Mouse (Mus musculus): ENCODE data around the gene Tbc1d5. TPM values are rescaled to one million over a fixed set of nuclear protein-coding genes. Genes with fewer than 3 reads are reported as not detected.
"Not testable (repeated sequence)": the region's sequence is repeated elsewhere in the genome, so short reads cannot be mapped to it uniquely, and the experiment has no call there.

Tbc1d5 gene
- polyA plus RNA-seq, 1 experiment from 2014 or later, result 10.5 TPM

- H3K4me2 ChIP-seq (replicated peaks), result no peak overlapping the region
- ATAC-seq, result no peak
- no peaks in the 10 kb centered on the region for H3K36me3 ChIP-seq
- H3K4me1 ChIP-seq (replicated peaks), result no peaks in the 10 kb centered on the region
- no peak overlapping the region for H3K9ac ChIP-seq
- H3K9me3 ChIP-seq, result no peaks in the 10 kb centered on the region
- WGBS, result 86% methylated on average over 6 of the region's 6 CpGs
- no peak overlapping the region for H3K27ac ChIP-seq
- H3K27me3 ChIP-seq (replicated peaks), result no peaks in the 10 kb centered on the region
- H3K4me3 ChIP-seq (replicated peaks), result no peak overlapping the region
These were observed 444.4 kb downstream of the Tbc1d5 start for GRCm38 (mm10) chr17:50734781-50735180.

- no peaks in the 10 kb centered on the region for H3K27me3 ChIP-seq (replicated peaks)
- no peak for ATAC-seq
- no peak overlapping the region for H3K27ac ChIP-seq
- 89% methylated on average over 7 of the region's 7 CpGs for WGBS
- no peaks in the 10 kb centered on the region for H3K4me1 ChIP-seq (replicated peaks)
- no peak overlapping the region for H3K4me2 ChIP-seq (replicated peaks)
- no peak overlapping the region for H3K9ac ChIP-seq
- no peak overlapping the region for H3K4me3 ChIP-seq (replicated peaks)
- no peaks in the 10 kb centered on the region for H3K36me3 ChIP-seq
- H3K9me3 ChIP-seq, result no peaks in the 10 kb centered on the region
These were observed 445.8 kb downstream of the Tbc1d5 start for GRCm38 (mm10) chr17:50733390-50733789.

GRCm38 (mm10) chr17:50731876-50732275 is 447.3 kb downstream of the Tbc1d5 start:
- Histone ChIP-seq H3K36me3 (no peaks in the 10 kb centered on the region), H3K27ac (no peak overlapping the region), H3K9ac (no peak overlapping the region), H3K4me2 (replicated peaks) (no peak overlapping the region), H3K4me1 (replicated peaks) (no peaks in the 10 kb centered on the region), H3K4me3 (replicated peaks) (no peak overlapping the region), H3K9me3 (no peaks in the 10 kb centered on the region), H3K27me3 (replicated peaks) (no peaks in the 10 kb centered on the region)
- no peak; the same call in 1 of the 2 replicates for ATAC-seq
- 86% methylated on average over 5 of the region's 5 CpGs for WGBS

GRCm38 (mm10) chr17:50730896-50731295 is 448.3 kb downstream of the Tbc1d5 start:
- H3K27ac ChIP-seq, result no peak overlapping the region
- no peak overlapping the region for H3K4me2 ChIP-seq (replicated peaks)
- H3K36me3 ChIP-seq, result no peaks in the 10 kb centered on the region
- 82% methylated on average over 2 of the region's 2 CpGs for WGBS
- no peak overlapping the region for H3K9ac ChIP-seq
- no peak for ATAC-seq
- H3K4me3 ChIP-seq (replicated peaks), result no peak overlapping the region
- no peaks in the 10 kb centered on the region for H3K9me3 ChIP-seq
- no peaks in the 10 kb centered on the region for H3K4me1 ChIP-seq (replicated peaks)
- no peaks in the 10 kb centered on the region for H3K27me3 ChIP-seq (replicated peaks)

DNA sequence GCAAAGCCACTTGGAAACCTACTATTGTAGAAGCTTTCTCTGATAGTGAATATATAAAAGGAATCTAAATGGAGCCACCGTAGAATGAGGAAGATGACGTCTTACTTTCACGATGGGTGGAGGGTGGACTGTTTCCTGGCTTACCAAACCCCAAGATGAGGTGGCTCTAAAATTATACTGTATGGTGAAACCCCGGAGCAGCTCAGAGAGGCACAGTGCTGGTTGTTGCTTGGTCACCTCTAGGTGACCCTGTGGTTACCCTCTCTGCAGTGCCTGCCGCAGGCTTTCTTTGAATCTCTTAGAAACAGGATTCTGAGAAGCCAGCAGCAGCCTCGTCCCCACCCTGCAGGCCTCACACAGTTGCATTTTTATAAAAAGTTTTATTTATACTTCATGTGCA is 449.6 kb downstream of the Tbc1d5 start:
- Histone ChIP-seq H3K4me3 (replicated peaks) (no peak overlapping the region), H3K4me2 (replicated peaks) (no peak overlapping the region), H3K4me1 (replicated peaks) (no peaks in the 10 kb centered on the region), H3K9ac (no peak overlapping the region), H3K27me3 (replicated peaks) (no peaks in the 10 kb centered on the region), H3K36me3 (no peaks in the 10 kb centered on the region), H3K27ac (no peak overlapping the region), H3K9me3 (no peaks in the 10 kb centered on the region)
- no peak for ATAC-seq
- 82% methylated on average over 6 of the region's 6 CpGs for WGBS

DNA sequence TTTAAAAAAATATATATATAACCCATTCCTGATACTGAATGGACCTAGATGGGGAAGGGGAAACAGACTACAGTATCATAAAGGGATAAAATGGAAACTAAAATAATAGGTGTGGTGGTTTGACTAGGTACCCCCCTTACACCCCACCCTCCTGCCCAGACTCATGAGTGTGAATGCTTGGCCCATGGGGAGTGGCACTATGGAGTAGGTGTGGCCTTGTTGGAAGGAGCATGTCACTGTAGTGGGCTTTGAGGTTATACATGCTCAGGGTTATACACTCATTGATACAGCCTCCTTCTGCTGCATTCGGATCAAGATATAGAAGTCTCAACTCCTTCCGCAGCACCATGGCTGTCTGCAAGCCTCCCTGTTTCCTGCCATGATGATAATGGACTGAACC is 450.1 kb downstream of the Tbc1d5 start:
- 93% methylated on average over 2 of the region's 2 CpGs for WGBS
- Histone ChIP-seq H3K4me3 (replicated peaks) (no peak overlapping the region), H3K4me2 (replicated peaks) (no peak overlapping the region), H3K4me1 (replicated peaks) (no peaks in the 10 kb centered on the region), H3K27me3 (replicated peaks) (no peaks in the 10 kb centered on the region), H3K9ac (no peak overlapping the region), H3K9me3 (no peaks in the 10 kb centered on the region), H3K36me3 (no peaks in the 10 kb centered on the region), H3K27ac (no peak overlapping the region)
- no peak for ATAC-seq

- Histone ChIP-seq H3K27ac (no peak overlapping the region), H3K4me1 (replicated peaks) (no peaks in the 10 kb centered on the region), H3K9ac (no peak overlapping the region), H3K4me2 (replicated peaks) (no peak overlapping the region), H3K27me3 (replicated peaks) (no peaks in the 10 kb centered on the region), H3K36me3 (no peaks in the 10 kb centered on the region), H3K4me3 (replicated peaks) (no peak overlapping the region), H3K9me3 (no peaks in the 10 kb centered on the region)
- ATAC-seq, result no peak
- 68% methylated on average over 2 of the region's 2 CpGs for WGBS
These were observed 452.9 kb downstream of the Tbc1d5 start for GRCm38 (mm10) chr17:50726265-50726664.

DNA sequence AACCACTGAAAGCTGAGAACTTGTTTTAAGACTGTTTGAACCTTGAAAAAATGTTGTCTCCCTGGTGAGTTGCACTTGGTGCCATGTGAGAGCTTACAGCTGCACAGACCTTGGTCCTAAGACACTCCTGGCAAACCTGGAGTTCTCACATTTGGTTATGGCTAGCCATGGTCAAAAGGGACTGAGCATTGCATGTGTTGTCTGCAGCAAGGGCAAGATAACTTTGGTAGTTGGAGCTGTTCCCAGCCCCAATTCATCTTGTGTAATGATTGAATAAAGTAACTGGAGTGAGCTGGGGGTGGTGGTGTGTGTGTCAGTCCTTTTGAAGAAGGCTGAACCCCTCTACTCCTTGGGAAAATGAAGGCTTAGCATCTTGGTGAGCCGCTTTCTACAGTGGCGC is 454.8 kb downstream of the Tbc1d5 start:
- Histone ChIP-seq H3K4me2 (replicated peaks) (no peak overlapping the region), H3K27me3 (replicated peaks) (no peaks in the 10 kb centered on the region), H3K9me3 (no peaks in the 10 kb centered on the region), H3K36me3 (no peaks in the 10 kb centered on the region), H3K4me1 (replicated peaks) (no peaks in the 10 kb centered on the region), H3K4me3 (replicated peaks) (no peak overlapping the region), H3K9ac (no peak overlapping the region), H3K27ac (no peak overlapping the region)
- no peak for ATAC-seq
- 88% methylated on average over 2 of the region's 2 CpGs for WGBS

GRCm38 (mm10) chr17:50717586-50717985 is 461.6 kb downstream of the Tbc1d5 start:
- ATAC-seq, result no peak
- H3K27me3 ChIP-seq (replicated peaks), result no peaks in the 10 kb centered on the region

DNA sequence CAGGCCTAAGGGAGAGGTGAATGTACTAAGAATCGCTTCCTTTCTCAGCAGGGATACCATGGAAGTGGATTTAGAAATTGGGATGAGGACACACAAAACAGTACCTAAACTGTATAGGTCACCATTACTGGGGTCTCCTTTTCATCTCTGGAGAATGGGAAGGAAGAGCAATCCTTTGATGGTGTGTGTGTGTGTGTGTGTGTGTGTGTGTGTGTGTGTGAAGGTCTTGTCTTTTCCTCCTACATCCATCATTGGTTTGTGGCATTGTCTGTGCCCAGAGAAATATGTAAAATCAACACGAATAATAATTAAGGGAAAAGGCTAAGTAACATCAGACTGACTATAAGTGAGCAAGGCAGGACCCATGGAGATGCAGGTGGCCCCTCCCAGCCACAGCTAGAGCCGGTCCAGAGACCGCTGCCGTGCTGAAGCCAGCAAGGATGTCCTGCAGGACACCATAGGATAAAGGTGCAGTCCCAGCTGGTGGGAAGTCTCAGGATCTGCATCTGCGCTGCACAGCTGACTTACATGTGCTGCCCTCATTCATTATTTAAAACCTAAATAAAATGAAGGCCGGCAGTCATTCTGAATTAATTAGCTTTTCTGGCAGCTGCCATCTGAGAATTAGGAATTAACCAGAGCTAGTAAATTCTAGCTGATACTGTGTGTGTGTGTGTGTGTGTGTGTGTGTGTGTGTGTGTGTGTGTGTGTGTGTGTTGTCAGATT is 468.5 kb downstream of the Tbc1d5 start:
- no peak overlapping the region for H3K9ac ChIP-seq
- no peaks in the 10 kb centered on the region for H3K4me1 ChIP-seq (replicated peaks)
- no peak for ATAC-seq
- H3K27ac ChIP-seq, result no peak overlapping the region
- no peaks in the 10 kb centered on the region for H3K9me3 ChIP-seq
- H3K36me3 ChIP-seq, result no peaks in the 10 kb centered on the region
- H3K4me3 ChIP-seq (replicated peaks), result no peak overlapping the region
- H3K4me2 ChIP-seq (replicated peaks), result no peak overlapping the region
- WGBS, result 75% methylated on average over 7 of the region's 7 CpGs
- H3K27me3 ChIP-seq (replicated peaks), result no peaks in the 10 kb centered on the region

More at GRCm38 (mm10) chr17:50717586-50717985, 461.6 kb downstream of the Tbc1d5 start:
- WGBS, result 87% methylated on average over 5 of the region's 5 CpGs
- no peaks in the 10 kb centered on the region for H3K4me1 ChIP-seq (replicated peaks)
- H3K4me2 ChIP-seq (replicated peaks), result no peak overlapping the region
- no peaks in the 10 kb centered on the region for H3K9me3 ChIP-seq
- H3K4me3 ChIP-seq (replicated peaks), result no peak overlapping the region
- H3K27ac ChIP-seq, result no peak overlapping the region
- H3K36me3 ChIP-seq, result no peaks in the 10 kb centered on the region
- H3K9ac ChIP-seq, result no peak overlapping the region

GRCm38 (mm10) chr17:50698410-50698809 is 480.7 kb downstream of the Tbc1d5 start:
- H3K4me1 ChIP-seq (replicated peaks); H3K9me3 ChIP-seq; H3K36me3 ChIP-seq; H3K27me3 ChIP-seq (replicated peaks); H3K27ac ChIP-seq; H3K9ac ChIP-seq: not testable (repeated sequence)
- 0 out of 2 replicates have a peak, but pooled peaks have one; percentile 58 for ATAC-seq
- Histone ChIP-seq H3K4me3 (replicated peaks) (peak overlapping the region; percentile 12; the same call in 1 of the 2 replicates), H3K4me2 (replicated peaks) (peak overlapping the region; percentile 51)
- WGBS, result 4% methylated on average over 39 of the region's 39 CpGs

- Histone ChIP-seq H3K27ac (no peak overlapping the region), H3K4me1 (replicated peaks) (no peaks in the 10 kb centered on the region), H3K4me2 (replicated peaks) (no peak overlapping the region), H3K9me3 (no peaks in the 10 kb centered on the region), H3K36me3 (no peaks in the 10 kb centered on the region), H3K9ac (no peak overlapping the region), H3K27me3 (replicated peaks) (no peaks in the 10 kb centered on the region), H3K4me3 (replicated peaks) (no peak overlapping the region)
- 73% methylated on average over 6 of the region's 6 CpGs for WGBS
- ATAC-seq, result peak; percentile 61; the same call in 1 of the 2 replicates
These were observed 491.0 kb downstream of the Tbc1d5 start for GRCm38 (mm10) chr17:50688135-50688534.

DNA sequence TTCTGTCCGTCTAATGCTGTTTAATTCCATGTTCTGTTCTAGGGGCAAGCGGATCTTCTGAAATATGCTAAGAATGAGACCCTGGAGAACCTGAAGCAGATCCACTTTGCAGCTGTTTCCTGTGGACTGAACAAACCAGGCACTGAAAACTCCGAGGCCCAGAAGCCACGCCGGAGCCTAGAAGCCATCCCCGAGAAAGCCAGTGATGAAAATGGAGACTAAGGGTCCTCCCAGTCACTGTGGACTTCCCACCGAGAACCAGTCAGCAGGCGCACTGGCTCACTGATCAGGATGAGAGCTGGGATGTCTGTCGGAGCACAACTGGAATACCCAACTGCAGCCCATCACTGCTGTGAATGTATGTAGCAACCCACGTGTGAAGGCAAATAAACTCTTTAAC is 491.5 kb downstream of the Tbc1d5 start:
- Histone ChIP-seq H3K27me3 (replicated peaks) (no peaks in the 10 kb centered on the region), H3K36me3 (no peaks in the 10 kb centered on the region), H3K4me2 (replicated peaks) (no peak overlapping the region), H3K9ac (no peak overlapping the region), H3K4me1 (replicated peaks) (no peaks in the 10 kb centered on the region), H3K4me3 (replicated peaks) (no peak overlapping the region), H3K9me3 (no peaks in the 10 kb centered on the region), H3K27ac (no peak overlapping the region)
- 69% methylated on average over 10 of the region's 10 CpGs for WGBS
- no peak for ATAC-seq
